Mouse (Mus musculus) cerebellum, adult 18-20 months (tissue): ENCODE measurements at regions not wholly inside any gene's neighbourhood (a gene's known extent, or its start where the extent isn't known, plus 50 kb on each side); places are given as distances from the start of the nearest gene placed in this dataset.

Experiments
- DNase-seq, 2 experiments: peaks; one replicate each; pipeline ENCODE4 v3.0.0; 2021

GRCm38 (mm10) chr15:37166744-37167143 is 159.2 kb upstream of the Zfp706 start:
- no peak for DNase-seq

GRCm38 (mm10) chr15:37165887-37166507 is 158.4 kb upstream of the Zfp706 start:
- DNase-seq = peak in 1 of 2 experiments; percentile 4

GRCm38 (mm10) chr15:37165216-37165615 is 157.6 kb upstream of the Zfp706 start:
- DNase-seq = no peak

- DNase-seq = no peak
Observed at GRCm38 (mm10) chr15:37164191-37165135, 156.9 kb upstream of the Zfp706 start.

GRCm38 (mm10) chr15:37159956-37160355 is 152.4 kb upstream of the Zfp706 start:
- DNase-seq = no peak

- DNase-seq = no peak
Observed at GRCm38 (mm10) chr15:37159349-37159748, 151.8 kb upstream of the Zfp706 start.

- DNase-seq = no peak
Observed at GRCm38 (mm10) chr15:37157386-37157785, 149.8 kb upstream of the Zfp706 start.

- no peak for DNase-seq
Observed at GRCm38 (mm10) chr15:37154934-37155333, 147.4 kb upstream of the Zfp706 start.

GRCm38 (mm10) chr15:37153177-37153576 is 145.6 kb upstream of the Zfp706 start:
- no peak for DNase-seq

- peak; percentile 70 to 81 for DNase-seq
Observed at GRCm38 (mm10) chr15:37135590-37136164, 128.1 kb upstream of the Zfp706 start.

GRCm38 (mm10) chr15:37134913-37135589 is 127.5 kb upstream of the Zfp706 start:
- peak; percentile 73 to 75 for DNase-seq

- peak in 1 of 2 experiments; percentile 17 for DNase-seq
Observed at GRCm38 (mm10) chr15:37134386-37134785, 126.8 kb upstream of the Zfp706 start.

- no peak for DNase-seq
Observed at GRCm38 (mm10) chr15:37133916-37134315, 126.3 kb upstream of the Zfp706 start.

GRCm38 (mm10) chr15:37127681-37128080 is 120.1 kb upstream of the Zfp706 start:
- DNase-seq = no peak

- no peak for DNase-seq
Observed at GRCm38 (mm10) chr15:37127170-37127569, 119.6 kb upstream of the Zfp706 start.

- no peak for DNase-seq
Observed at GRCm38 (mm10) chr15:37125823-37126222, 118.2 kb upstream of the Zfp706 start.

- DNase-seq = no peak
Observed at GRCm38 (mm10) chr15:37124951-37125350, 117.4 kb upstream of the Zfp706 start.

- DNase-seq = no peak
Observed at GRCm38 (mm10) chr15:37124299-37124698, 116.7 kb upstream of the Zfp706 start.

- DNase-seq = peak; percentile 79 to 88
Observed at GRCm38 (mm10) chr15:37120381-37120780, 112.8 kb upstream of the Zfp706 start.

- peak; percentile 75 to 78 for DNase-seq
Observed at GRCm38 (mm10) chr15:37114119-37114518, 106.5 kb upstream of the Zfp706 start.

- no peak for DNase-seq
Observed at GRCm38 (mm10) chr15:37110462-37110861, 102.9 kb upstream of the Zfp706 start.

GRCm38 (mm10) chr15:37102035-37102555 is 94.5 kb upstream of the Zfp706 start:
- peak in 1 of 2 experiments; percentile 27 for DNase-seq

- DNase-seq = no peak
Observed at GRCm38 (mm10) chr15:37101419-37101818, 93.8 kb upstream of the Zfp706 start.
